Mouse (Mus musculus) brain, adult 2 months (tissue): ENCODE measurements around the gene Klhl22.

Experiments used
- DNase-seq: peaks from one replicate; pipeline ENCODE4 v3.0.0; 2011; ENCODE audit warnings: low read depth, low spot score

Klhl22 gene

GRCm38 (mm10) chr16:17802456-17802838, 43.0 kb downstream of the Klhl22 start:
- DNase-seq, result no peak

- peak; percentile 68 for DNase-seq
These were observed 43.6 kb downstream of the Klhl22 start for GRCm38 (mm10) chr16:17802839-17803674.

DNA sequence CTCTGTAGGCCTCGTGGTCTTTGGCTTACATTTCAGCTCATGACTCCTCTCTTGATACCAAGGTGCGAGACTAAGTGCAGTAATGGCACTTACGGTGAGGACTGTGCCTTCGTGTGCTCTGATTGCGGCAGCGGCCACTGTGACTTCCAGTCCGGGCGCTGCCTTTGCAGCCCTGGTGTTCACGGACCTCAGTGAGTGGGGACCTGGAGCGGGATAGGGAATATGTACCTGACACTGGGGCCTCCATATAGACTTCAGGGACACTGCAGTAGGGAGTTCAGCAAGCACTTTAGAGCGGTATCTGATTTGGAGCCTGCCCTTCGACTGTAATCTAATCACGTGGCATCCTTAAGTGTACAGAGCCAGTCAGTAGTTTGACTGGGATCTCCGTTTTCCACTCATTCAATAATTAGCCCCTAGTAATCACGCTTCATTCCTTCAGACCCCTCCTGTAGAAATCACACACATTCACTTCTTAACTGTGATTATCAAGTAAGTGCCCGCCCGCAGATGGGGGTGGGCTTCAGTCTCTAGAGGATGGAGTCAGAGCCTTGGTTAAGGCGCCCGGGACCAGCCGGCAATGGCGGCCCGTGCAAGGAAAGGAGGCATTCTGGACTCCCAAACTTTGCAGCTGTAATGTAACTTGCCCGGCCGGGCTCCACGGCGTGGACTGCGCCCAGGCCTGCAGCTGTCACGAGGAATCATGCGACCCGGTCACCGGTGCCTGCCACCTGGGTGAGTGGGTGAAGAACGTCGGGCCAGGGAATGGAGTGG, 44.4 kb downstream of the Klhl22 start:
- DNase-seq, result no peak

- DNase-seq, result peak; percentile 47
These were observed 45.1 kb downstream of the Klhl22 start for GRCm38 (mm10) chr16:17804449-17804912.

DNA sequence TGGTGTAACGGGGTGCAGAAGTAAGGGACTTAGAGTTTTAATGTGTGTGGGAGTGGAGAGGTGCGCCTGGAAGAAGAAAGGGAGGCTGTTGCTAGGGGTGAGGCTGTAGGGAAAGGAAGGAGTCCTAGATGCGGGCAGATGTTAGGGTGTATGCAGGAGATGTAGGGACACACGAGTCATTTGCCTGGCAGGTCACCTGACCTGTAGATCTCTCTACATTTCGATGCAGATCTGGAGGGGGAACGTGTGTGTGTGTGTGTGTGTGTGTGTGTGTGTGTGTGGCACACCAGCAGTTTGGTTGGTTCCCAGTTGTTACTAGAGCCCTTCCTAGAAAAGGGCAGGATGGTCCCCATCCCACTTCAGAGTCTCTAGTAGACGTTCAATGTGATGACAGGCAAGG, 45.6 kb downstream of the Klhl22 start:
- DNase-seq, result no peak

GRCm38 (mm10) chr16:17806581-17807191, 47.3 kb downstream of the Klhl22 start:
- DNase-seq, result peak; percentile 42

DNA sequence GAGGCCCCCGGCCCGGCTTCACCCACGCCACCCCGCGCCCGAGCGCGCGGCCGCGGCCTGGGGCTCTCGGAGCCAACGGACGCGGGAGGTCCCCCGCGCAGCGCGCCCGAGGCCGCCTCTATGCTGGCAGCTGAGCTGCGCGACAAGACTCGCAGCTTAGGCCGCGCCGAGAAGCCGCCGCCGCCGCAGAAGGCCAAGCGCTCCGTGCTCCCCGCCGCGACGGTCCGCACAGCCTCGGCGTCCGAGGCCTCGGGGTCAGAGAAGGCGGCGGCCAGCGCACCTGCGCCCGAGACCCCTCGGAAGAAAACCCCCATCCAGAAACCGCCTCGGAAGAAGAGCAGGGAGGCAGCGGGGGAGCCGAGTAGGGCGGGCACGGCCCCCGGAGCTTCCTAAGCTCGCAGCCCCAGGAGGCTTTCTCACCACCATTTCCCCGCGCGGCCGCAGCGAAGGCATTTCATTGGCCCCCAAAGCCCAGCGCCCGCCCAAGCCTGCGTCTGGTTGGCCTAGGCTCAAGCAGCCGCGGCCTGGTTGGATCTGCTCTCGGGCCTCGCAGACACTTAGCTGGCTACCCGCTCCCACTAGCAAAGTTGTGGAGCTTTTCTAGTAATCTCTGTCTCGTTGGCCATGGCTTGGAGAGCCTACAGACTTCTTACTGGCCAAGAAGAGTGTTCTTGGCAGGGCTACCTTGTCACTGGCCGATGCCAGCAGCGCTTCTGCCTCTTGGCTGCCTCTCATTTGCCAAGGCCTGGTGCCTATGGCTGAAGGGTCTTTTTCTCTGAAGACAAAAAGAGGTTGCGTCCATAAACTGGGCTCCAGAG, 48.0 kb downstream of the Klhl22 start:
- peak; percentile 97 for DNase-seq

- no peak for DNase-seq
These were observed 49.7 kb downstream of the Klhl22 start for GRCm38 (mm10) chr16:17809125-17809524.

DNA sequence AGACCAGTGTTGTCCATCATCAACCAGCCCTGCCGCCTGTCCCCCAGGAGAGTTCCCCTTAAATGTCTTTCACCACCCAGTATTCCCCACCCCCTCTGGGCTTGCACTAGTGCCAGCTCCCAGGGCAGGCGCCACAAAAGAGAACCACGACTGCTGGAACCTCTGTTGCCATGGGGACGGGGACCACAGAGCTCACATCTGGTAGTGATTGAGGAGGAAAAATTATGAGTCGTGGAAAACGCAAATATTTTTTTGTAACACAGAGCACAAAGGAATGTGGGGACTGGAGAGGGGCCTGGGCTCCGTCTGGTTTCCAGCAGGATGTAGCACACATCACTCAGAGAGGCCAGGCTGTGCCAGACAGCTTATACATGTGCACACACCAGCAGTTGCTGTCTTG, 50.3 kb downstream of the Klhl22 start:
- DNase-seq, result no peak

DNA sequence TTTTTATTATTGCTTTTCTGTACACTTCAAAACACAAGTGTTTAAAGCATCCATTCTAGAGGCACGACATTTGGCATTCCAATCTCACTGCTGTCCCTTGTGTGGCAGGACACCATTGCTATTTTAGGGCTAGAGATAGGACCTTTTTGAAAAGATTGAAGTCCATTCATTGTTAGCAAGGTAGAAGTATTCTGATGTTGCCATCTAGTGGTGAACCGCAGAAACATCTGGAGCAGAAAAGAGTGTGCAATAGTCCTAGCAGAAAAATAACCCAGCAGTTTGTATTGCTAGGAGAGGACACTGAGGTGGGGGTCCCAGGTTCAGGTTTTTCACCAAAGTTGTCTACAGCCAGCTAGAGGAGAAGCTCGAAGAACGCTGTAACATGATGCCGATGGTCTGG, 52.7 kb downstream of the Klhl22 start:
- peak; percentile 66 for DNase-seq

DNA sequence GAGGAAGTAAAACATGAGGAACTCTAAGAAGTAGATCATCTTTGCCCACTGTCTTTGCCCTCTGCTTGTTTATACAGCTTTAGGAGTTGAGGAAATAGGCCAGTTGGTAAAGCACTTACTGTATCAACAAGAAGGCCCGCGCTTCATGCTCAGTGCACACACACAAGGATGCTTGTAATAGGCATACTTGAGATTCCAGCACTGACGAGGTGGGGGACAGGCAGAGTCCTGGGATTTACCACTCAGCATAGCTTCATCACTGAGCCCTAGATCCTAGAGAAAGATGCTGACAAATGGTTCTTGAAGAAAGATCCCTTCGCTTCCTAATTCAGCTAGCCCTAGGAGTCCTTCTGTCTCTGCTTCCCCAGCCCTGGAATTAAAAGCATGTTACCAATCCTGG, 53.8 kb downstream of the Klhl22 start:
- DNase-seq, result no peak

DNA sequence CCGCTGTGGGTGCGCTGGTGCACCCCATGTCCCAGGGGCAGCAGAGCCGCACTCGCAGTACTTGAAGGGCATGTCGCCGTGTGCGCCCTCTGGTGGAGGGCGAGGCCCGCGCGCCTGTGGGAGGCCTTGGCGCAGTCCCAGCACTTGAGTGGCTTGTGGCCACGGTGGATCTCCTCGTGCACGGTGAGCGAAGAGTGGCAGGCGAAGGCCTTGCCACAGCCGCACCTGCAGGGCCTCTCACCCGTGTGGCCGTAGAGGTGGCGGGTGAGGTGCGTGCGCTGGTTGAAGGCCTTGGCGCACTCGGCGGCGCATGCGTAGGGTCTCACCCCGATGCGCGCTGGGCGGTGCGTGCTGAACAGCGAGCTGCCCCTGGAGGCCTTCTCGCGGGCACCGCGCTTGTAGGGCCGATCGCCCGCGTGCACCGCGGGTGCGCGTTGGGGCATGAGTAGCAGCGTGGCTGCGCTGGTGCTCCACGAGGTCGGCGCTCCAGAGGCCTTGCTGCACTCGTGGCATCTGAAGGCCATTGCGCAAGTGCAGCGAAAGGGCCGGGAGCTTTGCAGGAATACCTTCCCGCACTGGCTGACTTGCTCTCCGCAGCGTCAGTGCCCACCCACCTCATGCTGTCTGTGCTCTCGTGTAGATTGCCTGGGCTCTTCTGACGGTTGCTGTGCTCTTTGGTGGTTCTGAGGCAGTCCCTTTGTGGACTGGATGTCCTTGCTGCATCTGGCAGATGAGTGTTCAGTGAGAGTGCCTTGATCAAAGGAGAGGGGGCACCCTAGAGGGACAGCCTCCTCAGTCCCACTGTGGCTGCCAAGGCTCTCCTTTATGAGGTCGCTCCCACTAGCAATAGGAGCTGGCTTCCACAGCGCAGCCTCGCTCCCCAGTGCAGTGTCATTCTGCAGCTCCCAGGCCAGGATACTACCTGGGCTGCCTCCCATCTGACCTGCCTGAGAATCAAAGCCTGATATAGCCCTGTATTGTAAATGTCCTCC, 56.3 kb downstream of the Klhl22 start:
- DNase-seq, result peak; percentile 87

- DNase-seq, result peak; percentile 47
These were observed 57.1 kb downstream of the Klhl22 start for GRCm38 (mm10) chr16:17816528-17816927.

DNA sequence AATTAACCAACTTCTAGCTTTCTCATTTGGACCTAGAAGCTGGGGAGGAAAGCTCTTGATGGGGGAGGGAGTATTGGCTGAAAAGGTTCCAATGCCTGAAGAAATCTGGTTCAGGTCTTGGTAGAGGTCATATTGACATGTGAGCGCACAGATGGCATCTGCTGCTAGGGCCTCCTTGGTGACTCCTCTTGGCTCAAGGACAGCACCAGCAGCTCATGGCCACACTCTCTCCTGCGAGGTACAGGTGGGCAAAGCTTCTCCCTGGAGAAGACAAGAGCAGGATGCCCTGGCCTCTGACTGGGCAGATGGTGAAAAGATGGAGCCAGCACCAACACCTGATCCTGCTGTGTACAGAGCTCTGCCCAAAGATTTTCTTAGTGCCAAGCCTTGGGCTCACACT, 67.1 kb downstream of the Klhl22 start:
- peak; percentile 91 for DNase-seq

DNA sequence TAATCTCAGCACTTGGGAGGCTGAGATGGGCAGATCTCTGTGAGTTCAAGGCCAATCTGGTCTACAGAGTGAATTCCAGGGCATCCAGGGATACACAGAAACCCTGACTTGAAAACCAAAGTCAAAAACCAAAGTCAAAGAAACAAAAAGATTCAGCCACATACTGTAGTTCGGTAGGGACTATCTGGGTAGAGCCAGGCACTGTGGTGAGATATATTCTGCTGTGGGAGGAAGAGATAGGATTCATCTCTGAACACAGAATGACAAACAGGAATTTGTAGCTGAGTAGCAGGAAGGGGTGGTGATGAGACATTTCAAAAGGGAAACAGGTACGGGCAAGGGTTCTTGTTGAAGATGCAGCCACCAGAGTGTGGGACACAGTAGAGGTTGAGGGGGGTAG, 68.8 kb downstream of the Klhl22 start:
- DNase-seq, result no peak

GRCm38 (mm10) chr16:17828867-17829266, 69.4 kb downstream of the Klhl22 start:
- no peak for DNase-seq

- DNase-seq, result no peak
These were observed 71.2 kb downstream of the Klhl22 start for GRCm38 (mm10) chr16:17830385-17831178.

GRCm38 (mm10) chr16:17831781-17832180, 72.4 kb downstream of the Klhl22 start:
- no peak for DNase-seq

GRCm38 (mm10) chr16:17832821-17833220, 73.4 kb downstream of the Klhl22 start, which contains the start of gene B830017H08Rik:
Gene B830017H08Rik, plus strand, starts transcription at chr16:17833121.
- DNase-seq, result no peak
